Mouse (Mus musculus): Measurements from ENCODE around the gene Tbc1d22a.

Gene Tbc1d22a

GRCm38 (mm10) chr15:86335781-86336180 lies 121.5 kb downstream of the Tbc1d22a start:
- DNase-seq (ENCODE audit: low read depth): no peak

GRCm38 (mm10) chr15:86337726-86338125 lies 123.5 kb downstream of the Tbc1d22a start:
- no peak for DNase-seq (ENCODE audit: low read depth)

GRCm38 (mm10) chr15:86339736-86340135 lies 125.5 kb downstream of the Tbc1d22a start:
- no peak for DNase-seq (ENCODE audit: low read depth)

GRCm38 (mm10) chr15:86340766-86341165 lies 126.5 kb downstream of the Tbc1d22a start:
- peak; percentile 17 for DNase-seq (ENCODE audit: low read depth)

- no peak for DNase-seq (ENCODE audit: low read depth)
Observed at GRCm38 (mm10) chr15:86342637-86343375, 128.5 kb downstream of the Tbc1d22a start.

- no peak for DNase-seq (ENCODE audit: low read depth)
Observed at GRCm38 (mm10) chr15:86344906-86345331, 130.7 kb downstream of the Tbc1d22a start.

GRCm38 (mm10) chr15:86345907-86346306 lies 131.6 kb downstream of the Tbc1d22a start:
- DNase-seq (ENCODE audit: low read depth): no peak

GRCm38 (mm10) chr15:86346606-86347005 lies 132.3 kb downstream of the Tbc1d22a start:
- no peak for DNase-seq (ENCODE audit: low read depth)

- DNase-seq (ENCODE audit: low read depth): no peak
Observed at GRCm38 (mm10) chr15:86354932-86355331, 140.7 kb downstream of the Tbc1d22a start.

GRCm38 (mm10) chr15:86355857-86356256 lies 141.6 kb downstream of the Tbc1d22a start:
- DNase-seq (ENCODE audit: low read depth): no peak

- no peak for DNase-seq (ENCODE audit: low read depth)
Observed at GRCm38 (mm10) chr15:86360376-86360775, 146.1 kb downstream of the Tbc1d22a start.

- peak; percentile 9 for DNase-seq (ENCODE audit: low read depth)
Observed at GRCm38 (mm10) chr15:86362306-86363150, 148.3 kb downstream of the Tbc1d22a start.

- DNase-seq (ENCODE audit: low read depth): no peak
Observed at GRCm38 (mm10) chr15:86363841-86364295, 149.6 kb downstream of the Tbc1d22a start.

- DNase-seq (ENCODE audit: low read depth): no peak
Observed at GRCm38 (mm10) chr15:86364948-86365658, 150.8 kb downstream of the Tbc1d22a start.

GRCm38 (mm10) chr15:86366726-86367125 lies 152.5 kb downstream of the Tbc1d22a start:
- DNase-seq (ENCODE audit: low read depth): no peak

GRCm38 (mm10) chr15:86367247-86367646 lies 153.0 kb downstream of the Tbc1d22a start:
- DNase-seq (ENCODE audit: low read depth): no peak

GRCm38 (mm10) chr15:86370846-86371245 lies 156.6 kb downstream of the Tbc1d22a start:
- no peak for DNase-seq (ENCODE audit: low read depth)

GRCm38 (mm10) chr15:86375262-86375661 lies 161.0 kb downstream of the Tbc1d22a start:
- DNase-seq (ENCODE audit: low read depth): no peak

GRCm38 (mm10) chr15:86375860-86376394 lies 161.7 kb downstream of the Tbc1d22a start:
- no peak for DNase-seq (ENCODE audit: low read depth)

GRCm38 (mm10) chr15:86383278-86383677 lies 169.0 kb downstream of the Tbc1d22a start:
- no peak for DNase-seq (ENCODE audit: low read depth)

GRCm38 (mm10) chr15:86385436-86385835 lies 171.2 kb downstream of the Tbc1d22a start:
- no peak for DNase-seq (ENCODE audit: low read depth)

GRCm38 (mm10) chr15:86386325-86386724 lies 172.1 kb downstream of the Tbc1d22a start:
- no peak for DNase-seq (ENCODE audit: low read depth)

Data from NIH3T3 (cell line).